Mouse (Mus musculus): ENCODE measurements around the gene Ubtd2.

Ubtd2 gene

DNA sequence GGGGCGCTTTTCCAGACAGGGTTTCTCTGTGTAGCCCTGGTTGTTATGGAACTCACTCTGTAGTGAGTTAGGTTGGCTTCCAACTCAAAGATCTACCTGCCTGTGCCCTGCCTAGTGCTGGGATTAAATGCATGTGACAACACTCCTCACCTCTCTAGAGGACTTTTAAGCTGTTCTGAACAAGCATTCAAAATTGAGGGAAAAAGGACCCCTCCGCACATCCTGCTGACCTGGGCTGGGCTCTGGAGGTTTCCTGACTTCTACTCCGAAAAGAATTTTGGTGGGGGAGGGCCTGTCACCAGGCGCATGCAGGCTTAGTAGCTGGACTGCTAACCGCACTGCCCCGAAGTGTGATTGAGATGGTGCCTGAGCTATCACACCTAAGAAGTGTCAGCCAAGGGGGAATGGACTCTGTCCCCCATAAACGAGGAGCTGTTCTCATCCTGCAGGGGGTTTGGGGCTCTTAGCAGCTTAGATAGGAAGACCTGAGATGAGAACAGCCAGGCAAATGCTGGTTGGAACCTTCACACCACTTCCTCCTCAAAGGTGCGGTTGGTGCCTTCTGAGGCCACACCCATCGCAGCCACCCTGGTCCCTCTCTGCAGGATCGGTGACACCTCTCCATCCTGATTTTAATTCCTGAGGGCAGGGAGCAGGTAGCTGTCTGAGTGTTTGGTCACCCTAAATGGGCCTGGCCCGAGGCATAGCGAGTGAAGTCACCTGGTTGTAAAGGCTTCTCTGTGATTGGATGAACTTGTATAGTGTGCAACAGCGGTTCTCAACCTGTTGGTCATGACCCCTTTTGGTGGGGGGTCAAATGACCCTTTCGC, 98.4 kb downstream of the Ubtd2 start:
- peak; percentile 62 for DNase-seq (ENCODE audit: low read depth, low spot score)
- no peaks in the 10 kb centered on the region for H3K27me3 ChIP-seq (ENCODE audit: control insufficient read depth, insufficient read depth, low read length, poor library complexity, severe bottlenecking)
- peaks cover 15% of the 10 kb centered on the region for H3K36me3 ChIP-seq (ENCODE audit: control insufficient read depth, insufficient read depth, low read length, poor library complexity, severe bottlenecking)

DNA sequence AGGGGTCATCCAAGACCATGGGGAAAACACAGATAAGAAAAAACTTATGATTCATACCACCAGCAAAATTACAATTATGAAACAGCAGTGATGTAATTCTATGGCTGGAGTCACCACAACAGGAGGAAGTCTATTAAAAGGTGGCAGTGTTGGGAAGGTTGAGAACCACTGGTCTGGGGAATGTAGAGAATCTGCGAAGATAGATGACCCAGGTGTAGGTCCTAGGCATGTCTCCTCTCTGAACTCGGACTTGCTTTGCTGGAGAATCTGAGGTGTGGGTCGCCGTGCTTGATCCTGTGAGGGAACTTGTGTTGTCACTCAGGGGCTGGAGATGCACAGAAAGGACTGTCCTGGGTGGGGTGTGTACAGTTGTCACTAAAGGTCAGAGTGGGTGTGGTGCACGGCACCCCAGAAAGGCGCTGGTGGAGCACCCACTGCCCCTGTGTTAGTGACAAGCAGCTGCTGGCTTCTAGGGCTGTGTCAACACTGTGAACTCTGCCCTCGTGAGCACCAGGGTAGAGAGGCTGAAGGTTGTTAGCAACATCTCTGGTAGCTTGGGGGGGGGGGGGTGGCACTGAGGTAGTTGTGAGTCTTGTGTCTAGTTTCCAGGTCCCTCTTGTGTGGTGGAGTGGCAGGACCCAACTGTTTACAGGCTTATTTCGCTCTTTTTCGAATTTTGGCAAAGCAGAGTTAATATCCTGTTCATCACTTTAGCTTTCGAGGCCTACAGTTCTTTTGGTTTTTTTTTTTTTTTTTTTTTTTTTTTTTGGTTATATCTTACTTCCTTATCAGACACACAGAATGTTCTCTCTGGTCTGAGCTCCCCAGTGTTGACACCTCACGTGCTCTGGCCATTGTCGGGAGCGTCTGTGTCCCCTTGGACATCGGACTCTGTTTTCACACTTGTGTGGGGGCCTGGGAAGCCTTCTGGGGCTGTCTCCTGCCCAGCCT, 99.2 kb downstream of the Ubtd2 start:
- no peak for DNase-seq (ENCODE audit: low read depth, low spot score)
- Histone ChIP-seq H3K27me3 (ENCODE audit: control insufficient read depth, insufficient read depth, low read length, poor library complexity, severe bottlenecking) (no peaks in the 10 kb centered on the region), H3K36me3 (ENCODE audit: control insufficient read depth, insufficient read depth, low read length, poor library complexity, severe bottlenecking) (peaks cover 15% of the 10 kb centered on the region)

DNA sequence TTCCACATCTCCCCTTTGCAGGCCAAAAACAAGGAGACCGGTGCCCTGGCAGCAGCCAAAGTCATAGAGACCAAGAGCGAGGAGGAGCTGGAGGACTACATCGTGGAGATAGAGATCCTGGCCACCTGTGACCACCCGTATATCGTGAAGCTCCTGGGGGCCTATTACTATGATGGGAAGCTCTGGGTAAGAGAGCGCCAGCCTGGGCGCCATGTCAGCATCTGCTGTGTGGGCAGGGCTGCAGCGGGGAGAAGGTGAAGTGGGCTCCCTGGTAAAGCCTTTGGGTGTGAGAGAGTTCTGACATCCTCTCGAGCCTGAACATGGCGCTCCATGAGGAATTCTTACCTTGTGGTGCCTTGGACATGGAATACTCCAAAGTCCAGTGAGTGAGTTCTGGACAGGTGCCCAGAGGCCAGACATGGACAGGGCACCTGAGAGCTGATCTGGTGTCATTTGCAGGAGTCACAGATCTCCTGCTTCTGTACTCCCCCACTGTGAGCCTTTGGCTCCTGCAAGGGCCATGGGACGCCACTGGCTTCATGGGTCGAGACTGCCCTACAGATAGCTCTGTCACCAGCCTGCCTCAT, 100.0 kb downstream of the Ubtd2 start:
- DNase-seq (ENCODE audit: low read depth, low spot score): no peak
- Histone ChIP-seq H3K36me3 (ENCODE audit: control insufficient read depth, insufficient read depth, low read length, poor library complexity, severe bottlenecking) (peaks cover 15% of the 10 kb centered on the region), H3K27me3 (ENCODE audit: control insufficient read depth, insufficient read depth, low read length, poor library complexity, severe bottlenecking) (no peaks in the 10 kb centered on the region)

DNA sequence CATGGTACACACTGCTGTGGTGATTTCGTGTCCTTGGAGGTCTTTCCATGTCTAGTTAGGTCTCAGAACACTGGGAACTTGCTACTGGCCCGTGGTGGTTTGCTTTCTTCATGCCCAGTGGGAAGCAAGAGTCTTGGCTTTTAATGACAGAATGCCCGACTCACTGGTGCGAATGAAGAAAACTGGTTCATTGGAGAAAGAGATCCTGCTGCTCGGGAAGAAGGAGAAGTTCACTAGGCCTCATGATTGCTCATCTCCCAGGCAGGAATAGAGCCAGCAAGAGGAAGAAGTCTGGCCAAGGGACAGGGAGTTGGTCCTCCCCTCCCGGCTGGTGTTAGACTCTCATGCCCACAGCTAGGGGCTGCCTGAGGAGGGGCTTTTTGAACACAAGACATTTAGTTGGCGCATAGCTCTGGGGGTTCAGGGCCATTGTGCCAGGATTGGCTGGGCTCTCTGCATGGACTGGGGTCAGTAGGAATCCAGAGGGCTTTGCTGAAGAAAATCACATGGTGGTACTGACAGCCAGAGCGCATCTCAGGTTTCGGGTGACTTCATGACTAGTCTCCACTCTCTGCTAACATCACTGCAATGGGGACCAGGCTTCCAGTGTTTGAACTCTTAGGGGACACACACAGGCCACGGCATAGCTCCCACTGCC, 101.3 kb downstream of the Ubtd2 start:
- Histone ChIP-seq H3K36me3 (ENCODE audit: control insufficient read depth, insufficient read depth, low read length, poor library complexity, severe bottlenecking) (peaks cover 15% of the 10 kb centered on the region), H3K27me3 (ENCODE audit: control insufficient read depth, insufficient read depth, low read length, poor library complexity, severe bottlenecking) (no peaks in the 10 kb centered on the region)
- no peak for DNase-seq (ENCODE audit: low read depth, low spot score)

DNA sequence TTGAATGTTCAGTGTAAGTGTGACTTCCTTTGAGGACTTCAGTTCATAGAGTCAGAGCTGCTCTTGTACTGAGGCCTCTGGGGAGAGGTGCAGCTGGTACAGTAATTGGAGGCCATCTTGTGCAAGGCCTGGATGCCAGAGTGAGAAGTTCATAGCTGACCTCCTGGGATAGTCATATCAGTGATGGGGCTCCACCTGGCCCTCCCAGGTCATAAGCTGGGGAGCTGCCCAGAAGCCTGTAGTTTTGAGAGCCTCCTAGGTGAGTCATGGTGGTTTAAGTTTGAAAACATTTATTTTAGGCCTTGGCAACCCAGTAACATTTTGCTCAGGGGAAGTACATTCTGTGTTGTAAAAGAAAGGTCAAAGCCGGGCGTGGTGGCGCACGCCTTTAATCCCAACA, 102.9 kb downstream of the Ubtd2 start:
- DNase-seq (ENCODE audit: low read depth, low spot score): no peak
- peaks cover 14% of the 10 kb centered on the region for H3K36me3 ChIP-seq (ENCODE audit: control insufficient read depth, insufficient read depth, low read length, poor library complexity, severe bottlenecking)
- no peaks in the 10 kb centered on the region for H3K27me3 ChIP-seq (ENCODE audit: control insufficient read depth, insufficient read depth, low read length, poor library complexity, severe bottlenecking)

DNA sequence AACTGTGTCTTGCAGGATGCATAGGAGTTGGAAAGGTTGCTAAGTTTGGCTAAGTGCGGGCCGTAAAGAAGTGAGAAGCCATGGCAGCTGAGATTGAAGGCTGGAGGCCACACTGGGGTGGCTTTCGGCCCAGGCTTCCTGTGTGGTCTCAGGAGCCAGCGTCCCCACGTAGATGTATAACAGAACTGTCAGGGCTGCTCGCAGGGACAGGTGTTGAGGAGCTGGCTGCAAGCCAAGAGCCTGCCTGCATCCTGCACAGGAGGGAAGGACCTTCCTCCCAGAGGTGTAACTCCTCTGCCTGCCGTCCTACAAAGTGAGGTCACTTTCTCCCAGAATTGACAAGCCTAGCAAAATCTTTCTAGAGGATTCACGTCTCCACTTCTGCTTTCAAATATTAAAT, 103.5 kb downstream of the Ubtd2 start:
- Histone ChIP-seq H3K27me3 (ENCODE audit: control insufficient read depth, insufficient read depth, low read length, poor library complexity, severe bottlenecking) (no peaks in the 10 kb centered on the region), H3K36me3 (ENCODE audit: control insufficient read depth, insufficient read depth, low read length, poor library complexity, severe bottlenecking) (peaks cover 14% of the 10 kb centered on the region)
- DNase-seq (ENCODE audit: low read depth, low spot score): peak; percentile 50

DNA sequence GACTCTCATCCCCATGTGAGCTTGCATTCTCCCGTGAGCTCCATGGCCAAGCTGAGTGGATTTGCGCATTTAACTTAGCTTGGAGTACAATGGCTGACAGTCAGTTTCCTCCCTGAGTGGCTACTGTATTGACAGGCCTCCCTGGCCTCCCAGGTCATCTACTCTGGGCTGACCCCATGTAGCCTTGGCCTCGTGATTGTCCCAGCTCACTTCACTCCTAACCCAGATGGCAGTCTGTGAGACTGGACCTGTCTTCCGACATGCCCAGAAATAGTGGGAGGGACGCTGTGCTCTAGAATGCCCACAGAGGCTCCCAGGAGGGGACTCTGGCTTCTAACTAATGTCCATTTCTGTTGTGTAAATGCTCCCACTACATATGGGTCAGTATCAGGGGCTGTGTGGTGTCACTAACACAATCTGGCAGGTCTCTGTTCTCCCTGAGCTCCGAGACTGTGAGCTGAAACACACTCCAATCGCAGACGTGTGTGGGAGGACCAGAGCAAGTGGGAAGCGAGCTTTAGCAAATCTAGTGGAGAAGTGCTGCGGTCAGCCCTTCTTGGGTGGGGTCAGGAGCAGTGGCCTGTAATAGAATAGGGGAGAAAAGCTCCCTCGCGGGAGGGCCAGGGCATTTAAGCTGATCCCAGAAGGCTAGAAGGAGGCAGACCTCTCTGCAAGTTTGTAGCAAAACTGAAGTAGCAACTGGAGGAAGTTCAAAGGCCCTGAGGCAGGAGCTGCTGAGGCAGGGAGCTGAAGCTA, 105.0 kb downstream of the Ubtd2 start:
- Histone ChIP-seq H3K36me3 (ENCODE audit: control insufficient read depth, insufficient read depth, low read length, poor library complexity, severe bottlenecking) (peaks cover 14% of the 10 kb centered on the region), H3K27me3 (ENCODE audit: control insufficient read depth, insufficient read depth, low read length, poor library complexity, severe bottlenecking) (no peaks in the 10 kb centered on the region)
- no peak for DNase-seq (ENCODE audit: low read depth, low spot score)

DNA sequence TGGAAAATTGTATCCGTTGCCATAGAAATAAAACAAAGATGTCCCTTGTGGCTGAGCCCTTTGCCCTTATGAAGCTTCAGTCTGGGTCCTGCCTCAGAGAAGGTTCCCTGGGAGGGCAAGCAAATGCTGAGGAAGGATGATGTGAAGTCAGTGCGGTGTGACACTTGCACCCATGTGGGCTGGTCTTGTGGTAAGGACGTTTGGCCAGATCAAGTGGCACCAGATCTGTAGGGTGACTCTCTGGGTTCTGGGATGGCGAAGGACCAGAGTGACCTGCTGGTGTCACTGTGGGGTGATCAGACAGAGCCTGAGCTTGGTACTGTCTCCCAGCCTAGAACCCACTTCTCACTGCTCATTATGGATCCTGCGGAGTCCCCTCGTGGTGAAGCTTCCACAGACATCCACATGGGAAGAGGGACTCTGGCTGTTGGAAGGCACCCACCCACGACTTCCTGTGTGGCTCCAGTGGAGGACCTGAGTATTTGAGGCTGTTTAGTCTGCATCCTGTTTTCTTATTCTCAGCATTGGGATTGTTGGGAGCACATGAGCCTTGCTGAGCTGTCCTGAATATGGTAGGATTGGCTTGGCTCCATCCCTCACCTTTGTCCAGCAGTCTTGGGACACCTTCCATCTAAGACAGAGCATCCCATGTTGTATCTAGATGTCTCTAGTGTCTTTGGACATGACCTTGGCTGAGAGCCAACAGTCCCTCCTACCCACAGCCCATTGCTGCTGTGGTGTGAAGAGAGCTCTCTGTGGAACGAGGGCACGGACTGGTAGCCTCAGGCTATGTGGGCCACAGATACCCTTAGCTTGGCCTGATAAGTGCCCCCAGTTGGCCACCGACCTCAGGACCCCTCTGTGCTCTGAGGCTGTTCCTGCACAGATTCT, 106.5 kb downstream of the Ubtd2 start:
- no peaks in the 10 kb centered on the region for H3K27me3 ChIP-seq (ENCODE audit: control insufficient read depth, insufficient read depth, low read length, poor library complexity, severe bottlenecking)
- peaks cover 8% of the 10 kb centered on the region for H3K36me3 ChIP-seq (ENCODE audit: control insufficient read depth, insufficient read depth, low read length, poor library complexity, severe bottlenecking)
- peak; percentile 68 for DNase-seq (ENCODE audit: low read depth, low spot score)

DNA sequence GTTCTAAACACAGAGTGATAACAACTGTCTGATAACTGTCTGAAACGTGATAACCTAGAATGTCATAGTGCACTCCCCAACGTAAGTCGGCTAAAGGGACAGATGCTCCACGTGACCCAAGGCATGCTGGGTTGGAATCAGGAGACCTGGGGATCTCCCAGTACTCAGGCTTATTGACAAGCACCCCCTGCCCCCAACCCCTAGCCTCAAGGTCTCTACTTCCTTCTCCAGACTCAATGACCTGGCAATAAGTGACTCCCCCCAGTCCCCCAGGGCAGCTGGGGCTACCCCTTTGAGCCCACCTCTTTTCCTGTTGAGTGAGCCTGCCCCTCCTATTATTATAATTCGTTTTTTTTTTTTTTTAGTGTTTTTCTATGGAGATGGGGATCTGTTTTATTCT, 107.5 kb downstream of the Ubtd2 start:
- no peaks in the 10 kb centered on the region for H3K27me3 ChIP-seq (ENCODE audit: control insufficient read depth, insufficient read depth, low read length, poor library complexity, severe bottlenecking)
- peaks cover 2% of the 10 kb centered on the region for H3K36me3 ChIP-seq (ENCODE audit: control insufficient read depth, insufficient read depth, low read length, poor library complexity, severe bottlenecking)
- DNase-seq (ENCODE audit: low read depth, low spot score): peak; percentile 64

DNA sequence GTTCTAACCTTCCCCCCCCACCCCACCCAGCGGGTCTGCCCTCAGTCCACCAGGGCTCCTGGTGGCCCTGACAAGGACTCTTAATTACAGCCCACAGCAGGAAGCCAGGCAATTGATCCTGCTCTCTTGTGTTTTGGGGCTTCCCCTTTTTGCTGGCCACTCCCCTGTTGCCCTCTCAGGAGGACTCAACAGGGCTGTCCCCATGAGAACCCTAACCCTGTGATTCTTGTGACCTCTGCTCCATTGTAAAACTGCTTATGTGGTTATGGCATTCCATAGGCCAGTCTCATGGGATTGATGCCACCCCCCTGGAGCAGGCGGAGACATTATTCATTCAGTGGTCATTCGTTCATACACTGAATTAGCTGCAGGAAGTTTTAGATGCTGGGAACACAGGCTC, 108.5 kb downstream of the Ubtd2 start:
- peaks cover 2% of the 10 kb centered on the region for H3K36me3 ChIP-seq (ENCODE audit: control insufficient read depth, insufficient read depth, low read length, poor library complexity, severe bottlenecking)
- DNase-seq (ENCODE audit: low read depth, low spot score): peak; percentile 62
- no peaks in the 10 kb centered on the region for H3K27me3 ChIP-seq (ENCODE audit: control insufficient read depth, insufficient read depth, low read length, poor library complexity, severe bottlenecking)

DNA sequence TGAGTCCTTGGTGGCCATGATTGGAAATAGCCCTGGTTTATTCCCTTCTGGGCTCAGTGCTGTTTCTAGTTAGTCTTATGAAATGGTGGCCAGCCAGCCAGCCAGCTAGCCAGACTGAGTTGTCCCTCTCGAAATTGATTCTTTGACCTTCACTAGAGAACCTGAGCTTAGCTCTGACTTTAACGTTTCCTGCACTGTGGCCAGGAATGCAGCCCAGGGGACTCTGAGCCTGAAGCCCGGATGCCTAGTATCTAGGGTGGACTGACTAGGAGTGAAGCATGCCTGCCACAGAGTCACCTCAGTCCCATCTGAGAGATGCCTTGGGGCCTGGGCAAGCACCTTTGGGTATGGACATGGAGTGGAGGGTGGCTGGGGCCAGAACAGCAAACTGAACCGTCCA, 109.5 kb downstream of the Ubtd2 start:
- no peak for DNase-seq (ENCODE audit: low read depth, low spot score)

DNA sequence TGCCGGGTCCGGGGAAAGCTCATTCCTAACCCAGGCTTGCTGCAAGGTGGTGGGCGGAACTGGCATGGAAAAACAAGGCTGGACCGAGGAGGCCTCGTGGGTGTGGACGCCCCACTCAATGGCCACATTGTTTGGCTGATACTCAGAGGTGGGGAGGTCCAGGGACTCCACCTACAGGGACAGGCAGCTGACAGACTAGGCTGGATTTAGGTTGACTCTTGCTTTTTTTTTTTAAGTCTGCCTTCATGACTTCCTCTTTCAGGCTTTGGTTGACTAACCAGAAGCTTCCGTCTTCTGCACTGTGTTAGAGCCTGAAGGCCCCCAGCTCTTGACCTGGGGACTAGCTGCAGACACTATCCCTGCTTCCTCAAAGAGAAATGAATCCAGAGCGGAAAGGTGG, 109.9 kb downstream of the Ubtd2 start:
- peak; percentile 89 for DNase-seq (ENCODE audit: low read depth, low spot score)
- Histone ChIP-seq H3K27me3 (ENCODE audit: control insufficient read depth, insufficient read depth, low read length, poor library complexity, severe bottlenecking) (no peaks in the 10 kb centered on the region), H3K36me3 (ENCODE audit: control insufficient read depth, insufficient read depth, low read length, poor library complexity, severe bottlenecking) (peaks cover 2% of the 10 kb centered on the region)

More for the DNA sequence above, 109.5 kb downstream of the Ubtd2 start:
- H3K36me3 ChIP-seq (ENCODE audit: control insufficient read depth, insufficient read depth, low read length, poor library complexity, severe bottlenecking): peaks cover 2% of the 10 kb centered on the region
- no peaks in the 10 kb centered on the region for H3K27me3 ChIP-seq (ENCODE audit: control insufficient read depth, insufficient read depth, low read length, poor library complexity, severe bottlenecking)

DNA sequence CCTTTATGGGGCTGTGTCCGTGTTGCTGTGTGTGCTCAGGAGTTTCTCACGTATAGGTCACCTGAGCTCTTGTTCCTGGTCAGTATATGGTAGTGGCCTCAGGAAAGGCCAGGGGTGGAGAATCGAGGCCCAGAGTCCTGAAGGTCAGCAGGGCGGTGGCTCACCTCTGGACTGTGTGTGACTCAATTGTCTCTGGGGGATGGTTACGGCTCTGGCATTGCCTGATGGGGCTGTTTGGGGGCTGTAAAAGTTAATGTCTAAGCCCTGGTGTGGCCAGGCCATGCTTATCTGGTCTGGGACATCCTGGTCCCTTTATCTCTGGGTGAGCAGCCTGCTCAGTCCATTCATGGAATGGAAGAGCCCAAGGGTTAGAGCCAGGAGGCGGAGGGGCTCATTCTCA, 111.0 kb downstream of the Ubtd2 start:
- no peak for DNase-seq (ENCODE audit: low read depth, low spot score)

More for the DNA sequence above, 111.0 kb downstream of the Ubtd2 start:
- H3K27me3 ChIP-seq (ENCODE audit: control insufficient read depth, insufficient read depth, low read length, poor library complexity, severe bottlenecking): no peaks in the 10 kb centered on the region
- H3K36me3 ChIP-seq (ENCODE audit: control insufficient read depth, insufficient read depth, low read length, poor library complexity, severe bottlenecking): peaks cover 2% of the 10 kb centered on the region
